Mouse (Mus musculus) hindbrain, embryonic 11.5 days (tissue): Measurements from ENCODE around the gene Spo11. TPM values are rescaled to one million over a fixed set of nuclear protein-coding genes. Genes with fewer than 3 reads are reported as not detected.

Experiments
- ATAC-seq: fragments of 200-750 bp; cut with Nextera tagmentation; 2 replicates; pipeline ENCODE4 v1.8.0; 2017; ENCODE audit warnings: mild to moderate bottlenecking, moderate TSS enrichment, moderate library complexity; ENCODE audit not compliant: low FRiP score
- DNase-seq: peaks from one replicate; pipeline ENCODE4 v3.0.0-alpha.2; 2015; ENCODE audit warnings: low spot score
- H3K27ac ChIP-seq: fragments of 300-500 bp; sonication (generic); 2 replicates; pipeline ENCODE4 v1.5.1; 2014; ENCODE audit warnings: mild to moderate bottlenecking, low read depth, low read length
- H3K27me3 ChIP-seq: fragments of 300-500 bp; sonication (generic); 2 replicates; pipeline ENCODE4 v1.6.1; 2014; ENCODE audit warnings: mild to moderate bottlenecking, low read length, moderate library complexity, mixed read lengths; ENCODE audit not compliant: control insufficient read depth, insufficient read depth
- H3K36me3 ChIP-seq: fragments of 300-500 bp; sonication (generic); 2 replicates; pipeline ENCODE4 v1.6.1; 2014; ENCODE audit warnings: mild to moderate bottlenecking, low read length, moderate library complexity, mixed read lengths; ENCODE audit not compliant: control insufficient read depth, insufficient read depth
- H3K4me1 ChIP-seq: fragments of 300-500 bp; sonication (generic); replicated peaks from 2 replicates; pipeline ENCODE4 v1.6.1; 2014; ENCODE audit warnings: low read length, mixed read lengths; ENCODE audit not compliant: control insufficient read depth, insufficient read depth
- H3K4me2 ChIP-seq: fragments of 300-500 bp; sonication (generic); replicated peaks from 2 replicates; pipeline ENCODE4 v1.6.1; 2014; ENCODE audit warnings: mild to moderate bottlenecking, low read depth, low read length
- H3K4me3 ChIP-seq: fragments of 300-500 bp; sonication (generic); 2 replicates; pipeline ENCODE4 v1.5.1; 2014; ENCODE audit warnings: low read depth, low read length
- H3K9ac ChIP-seq: fragments of 300-500 bp; sonication (generic); 2 replicates; pipeline ENCODE4 v1.6.1; 2014; ENCODE audit warnings: low read depth, low read length
- H3K9me3 ChIP-seq: fragments of 300-500 bp; sonication (generic); 2 replicates; pipeline ENCODE4 v1.6.1; 2016; ENCODE audit warnings: low read length; ENCODE audit not compliant: control insufficient read depth
- WGBS: fragments of 180-500 bp; shearing (Covaris S2); extraction: QIAGEN DNeasy Blood & Tissue Kit; methylation state at CpG from one replicate; pipeline ENCODE4 v1.1.7; 2014; 5-methylcytosine and 5-hydroxymethylcytosine counted together
- polyA plus RNA-seq: library from polyadenylated mRNA; unstranded; fragments of >200 nt; fragmentation: Nextera tagmentation; extraction: Ambion mirVana; gene quantifications from 2 replicates; pipeline ENCODE4 v1.2.1, GENCODE M21; 2014

The Spo11 gene
- polyA plus RNA-seq, 1 experiment from 2014 or later = 0.74 TPM

- 21% methylated on average over 7 of the region's 7 CpGs for WGBS
These were observed 3.5 kb upstream of the Spo11 start for GRCm38 (mm10) chr2:172973806-172974565.

GRCm38 (mm10) chr2:172974701-172975100 is 2.8 kb upstream of the Spo11 start:
- H3K4me1 ChIP-seq = peaks cover 2% of the 10 kb centered on the region; the same call in 1 of the 2 replicates
- no peak for DNase-seq
- H3K4me2 ChIP-seq = no peak overlapping the region
- WGBS = 30% methylated on average over 7 of the region's 7 CpGs
- H3K36me3 ChIP-seq = no peaks in the 10 kb centered on the region
- no peak overlapping the region for H3K4me3 ChIP-seq
- no peak overlapping the region for H3K9ac ChIP-seq
- H3K27me3 ChIP-seq = no peaks in the 10 kb centered on the region
- H3K9me3 ChIP-seq = no peaks in the 10 kb centered on the region
- no peak overlapping the region for H3K27ac ChIP-seq
- no peak for ATAC-seq

More at GRCm38 (mm10) chr2:172973806-172974565, 3.5 kb upstream of the Spo11 start:
- DNase-seq (no peak), ATAC-seq (no peak)
- no peaks in the 10 kb centered on the region for H3K27me3 ChIP-seq
- H3K4me3 ChIP-seq = no peak overlapping the region
- no peaks in the 10 kb centered on the region for H3K36me3 ChIP-seq
- no peak overlapping the region for H3K4me2 ChIP-seq
- H3K9me3 ChIP-seq = no peaks in the 10 kb centered on the region
- no peak overlapping the region for H3K9ac ChIP-seq
- no peak overlapping the region for H3K27ac ChIP-seq
- peaks cover 2% of the 10 kb centered on the region; the same call in 1 of the 2 replicates for H3K4me1 ChIP-seq

GRCm38 (mm10) chr2:172975159-172975558 is 2.3 kb upstream of the Spo11 start:
- Histone ChIP-seq H3K36me3 (no peaks in the 10 kb centered on the region), H3K27ac (no peak overlapping the region), H3K9ac (no peak overlapping the region), H3K4me2 (no peak overlapping the region), H3K27me3 (no peaks in the 10 kb centered on the region), H3K9me3 (no peaks in the 10 kb centered on the region), H3K4me3 (no peak overlapping the region), H3K4me1 (peaks cover 2% of the 10 kb centered on the region; the same call in 1 of the 2 replicates)
- DNase-seq (no peak), ATAC-seq (no peak)
- 79% methylated on average over 6 of the region's 6 CpGs for WGBS

GRCm38 (mm10) chr2:172976661-172977238 is 750 bp upstream of the Spo11 start:
- 24% methylated on average over 7 of the region's 7 CpGs for WGBS
- no peak overlapping the region for H3K9ac ChIP-seq
- peaks cover 2% of the 10 kb centered on the region; the same call in 1 of the 2 replicates for H3K4me1 ChIP-seq
- DNase-seq = no peak
- no peak overlapping the region for H3K4me3 ChIP-seq
- no peaks in the 10 kb centered on the region for H3K36me3 ChIP-seq
- no peak overlapping the region for H3K4me2 ChIP-seq
- no peak overlapping the region for H3K27ac ChIP-seq
- ATAC-seq = no peak
- no peaks in the 10 kb centered on the region for H3K9me3 ChIP-seq
- H3K27me3 ChIP-seq = no peaks in the 10 kb centered on the region

- DNase-seq (no peak), ATAC-seq (no peak)
- no peaks in the 10 kb centered on the region for H3K27me3 ChIP-seq
- no peak overlapping the region for H3K9ac ChIP-seq
- H3K27ac ChIP-seq = no peak overlapping the region
- no peak overlapping the region for H3K4me3 ChIP-seq
- H3K4me2 ChIP-seq = no peak overlapping the region
- peaks cover 2% of the 10 kb centered on the region; the same call in 1 of the 2 replicates for H3K4me1 ChIP-seq
- WGBS = 59% methylated on average over 4 of the region's 4 CpGs
- H3K9me3 ChIP-seq = no peaks in the 10 kb centered on the region
- no peaks in the 10 kb centered on the region for H3K36me3 ChIP-seq
These were observed 682 bp downstream of the Spo11 start for GRCm38 (mm10) chr2:172978131-172978633.

GRCm38 (mm10) chr2:172979666-172980345 is 2.3 kb downstream of the Spo11 start:
- Histone ChIP-seq H3K9ac (no peak overlapping the region), H3K4me2 (no peak overlapping the region), H3K27ac (no peak overlapping the region), H3K4me3 (no peak overlapping the region), H3K9me3 (no peaks in the 10 kb centered on the region), H3K4me1 (no peaks in the 10 kb centered on the region), H3K27me3 (no peaks in the 10 kb centered on the region), H3K36me3 (no peaks in the 10 kb centered on the region)
- no peak for ATAC-seq
- no peak for DNase-seq
- WGBS = 87% methylated on average over 42 of the region's 43 CpGs

GRCm38 (mm10) chr2:172982776-172983561 is 5.5 kb downstream of the Spo11 start:
- ATAC-seq = no peak
- WGBS = 77% methylated on average over 9 of the region's 9 CpGs
- no peaks in the 10 kb centered on the region for H3K9me3 ChIP-seq

GRCm38 (mm10) chr2:172990161-172990560 is 12.7 kb downstream of the Spo11 start:
- 92% methylated on average over 6 of the region's 6 CpGs for WGBS
- H3K27ac ChIP-seq = no peak overlapping the region

More at GRCm38 (mm10) chr2:172982776-172983561, 5.5 kb downstream of the Spo11 start:
- Histone ChIP-seq H3K27me3 (no peaks in the 10 kb centered on the region), H3K9ac (no peak overlapping the region), H3K4me3 (no peak overlapping the region), H3K27ac (no peak overlapping the region), H3K36me3 (no peaks in the 10 kb centered on the region), H3K4me1 (no peaks in the 10 kb centered on the region), H3K4me2 (no peak overlapping the region)
- no peak for DNase-seq

More at GRCm38 (mm10) chr2:172990161-172990560, 12.7 kb downstream of the Spo11 start:
- ATAC-seq = no peak
- Histone ChIP-seq H3K9ac (no peak overlapping the region), H3K9me3 (no peaks in the 10 kb centered on the region), H3K36me3 (no peaks in the 10 kb centered on the region), H3K27me3 (no peaks in the 10 kb centered on the region), H3K4me3 (no peak overlapping the region), H3K4me1 (no peaks in the 10 kb centered on the region), H3K4me2 (no peak overlapping the region)
- no peak for DNase-seq
